Mouse (Mus musculus) intestine, embryonic 14.5 days (tissue): Measurements from ENCODE around the gene Rfx8. TPM values are rescaled to one million over a fixed set of nuclear protein-coding genes. Genes with fewer than 3 reads are reported as not detected.

Experiments used
- ATAC-seq: fragments of 200-750 bp; cut with Nextera tagmentation; replicated peaks from 2 replicates; pipeline ENCODE4 v1.8.0; 2017; ENCODE audit warnings: low read depth, moderate number of reproducible peaks, moderate TSS enrichment, moderate library complexity; ENCODE audit not compliant: low FRiP score, low TSS enrichment
- DNase-seq: peaks from one replicate; pipeline ENCODE4 v3.0.0-alpha.2; 2018; ENCODE audit warnings: low spot score
- H3K27ac ChIP-seq: fragments of 300-500 bp; sonication (generic); 2 replicates; pipeline ENCODE4 v1.5.1; 2014; ENCODE audit warnings: low read depth, mild to moderate bottlenecking, control low read depth
- H3K27me3 ChIP-seq: fragments of 300-500 bp; sonication (generic); replicated peaks from 2 replicates; pipeline ENCODE4 v1.6.1; 2014; ENCODE audit warnings: low read length, control low read depth; ENCODE audit not compliant: control insufficient read depth, insufficient read depth
- H3K36me3 ChIP-seq: fragments of 300-500 bp; sonication (generic); 2 replicates; pipeline ENCODE4 v1.6.1; 2014; ENCODE audit warnings: low read length, control low read depth; ENCODE audit not compliant: control insufficient read depth, insufficient read depth
- H3K4me1 ChIP-seq: fragments of 300-500 bp; sonication (generic); replicated peaks from 2 replicates; pipeline ENCODE4 v1.6.1; 2014; ENCODE audit warnings: low read length, control low read depth, mixed read lengths; ENCODE audit not compliant: control insufficient read depth, insufficient read depth
- H3K4me2 ChIP-seq: fragments of 300-500 bp; sonication (generic); 2 replicates; pipeline ENCODE4 v1.6.1; 2014; ENCODE audit warnings: low read length
- H3K4me3 ChIP-seq: fragments of 300-500 bp; sonication (generic); 2 replicates; pipeline ENCODE4 v1.5.1; 2014; ENCODE audit warnings: low read depth, low read length, control low read depth, mixed read lengths
- H3K9ac ChIP-seq: fragments of 300-500 bp; sonication (generic); 2 replicates; pipeline ENCODE4 v1.6.1; 2014; ENCODE audit warnings: mild to moderate bottlenecking, low read length
- H3K9me3 ChIP-seq: fragments of 300-500 bp; sonication (generic); 2 replicates; pipeline ENCODE4 v1.6.1; 2016; ENCODE audit warnings: low read length, control low read depth; ENCODE audit not compliant: control insufficient read depth
- WGBS: fragments of 180-500 bp; shearing (Covaris S2); extraction: QIAGEN DNeasy Blood & Tissue Kit; methylation state at CpG from one replicate; pipeline ENCODE4 v1.1.7; 2014; 5-methylcytosine and 5-hydroxymethylcytosine counted together
- polyA plus RNA-seq: library from polyadenylated mRNA; unstranded; fragments of >200 nt; fragmentation: Nextera tagmentation; extraction: Ambion mirVana; gene quantifications from 2 replicates; pipeline ENCODE4 v1.2.1, GENCODE M21; 2014

Gene Rfx8
- 0.26 TPM in 1 of 2 replicates, not detected in the other for polyA plus RNA-seq

DNA sequence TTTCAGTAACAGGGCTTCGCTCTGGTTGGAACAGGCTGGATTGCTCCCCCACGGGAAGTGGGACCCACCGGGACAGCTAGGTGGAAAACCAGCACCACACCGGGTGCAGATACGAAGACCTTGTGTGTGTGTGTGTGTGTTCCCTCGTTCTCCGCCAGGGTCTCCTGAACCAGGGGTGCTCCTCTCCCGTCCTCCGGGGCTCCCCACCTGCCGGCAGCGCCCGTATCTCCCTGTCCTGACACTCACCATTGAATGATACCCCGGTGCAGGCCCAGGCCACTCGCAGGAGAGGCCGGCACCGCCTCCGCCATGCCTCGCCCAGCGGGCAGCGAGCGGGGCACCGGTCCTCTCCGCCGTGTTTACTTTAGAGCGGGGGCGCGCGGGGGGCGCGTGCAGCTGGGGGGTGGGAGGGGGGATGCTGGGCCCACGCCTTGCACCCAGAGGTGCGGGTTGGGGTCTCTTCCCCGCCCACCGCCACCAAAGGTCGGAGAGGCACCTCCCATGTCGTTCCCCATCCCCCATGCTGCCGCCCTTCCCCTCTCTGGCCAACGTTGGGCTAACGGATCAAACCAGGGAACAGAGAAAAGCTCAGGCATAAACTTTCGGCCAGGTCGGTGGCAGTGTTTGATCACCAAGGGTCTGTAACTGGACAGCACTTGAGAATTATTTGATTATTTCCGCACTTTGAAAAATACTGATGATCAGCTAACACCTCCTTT is at the start of gene Rfx8:
Rfx8 (minus strand) TSS at position 366 of the 719 bp plus-strand sequence.
- 4% methylated on average over 39 of the region's 42 CpGs for WGBS
- Histone ChIP-seq H3K4me3 (peak within 1 kb of the TSS; percentile 56), H3K27ac (peak within 1 kb of the TSS; percentile 38; the same call in 1 of the 2 replicates), H3K4me2 (peak within 1 kb of the TSS; percentile 94), H3K36me3 (no peaks in the 10 kb centered on the region), H3K27me3 (no peaks in the 10 kb centered on the region), H3K9ac (peak within 1 kb of the TSS; percentile 59), H3K9me3 (no peaks in the 10 kb centered on the region), H3K4me1 (peaks cover 8% of the 10 kb centered on the region; the same call in 1 of the 2 replicates)
- ATAC-seq (peak; percentile 66), DNase-seq (peak; percentile 77)

DNA sequence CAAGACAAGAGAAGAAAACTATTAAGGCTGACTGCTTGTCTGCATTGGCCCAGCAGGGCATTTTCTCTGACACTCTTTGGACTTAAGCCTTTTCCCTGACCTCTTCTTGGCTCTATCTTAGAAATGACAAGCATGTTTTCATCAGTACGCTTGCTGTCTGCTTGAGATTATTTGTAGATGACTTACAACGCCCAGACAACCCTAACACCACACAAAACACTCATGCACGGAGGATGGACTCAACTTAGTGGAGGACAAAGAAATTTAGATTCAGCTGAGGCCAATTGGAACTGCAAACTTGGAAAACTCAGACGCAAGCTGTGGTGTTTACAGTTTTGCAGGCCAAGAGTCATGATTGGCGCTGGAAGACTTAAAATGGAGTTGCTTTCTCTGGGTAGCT is 49.6 kb upstream of the Rfx8 start:
- ATAC-seq (no peak), DNase-seq (no peak)
- no peaks in the 10 kb centered on the region for H3K27me3 ChIP-seq
- no peaks in the 10 kb centered on the region for H3K36me3 ChIP-seq
- H3K9ac ChIP-seq, result no peak overlapping the region
- H3K9me3 ChIP-seq, result 0 out of 2 replicates have a peak, but pooled peaks cover 4% of the 10 kb centered on the region
- 66% methylated on average over 5 of the region's 5 CpGs for WGBS
- H3K4me3 ChIP-seq, result no peak overlapping the region
- 0 out of 2 replicates have a peak, but pooled peaks cover 3% of the 10 kb centered on the region for H3K4me1 ChIP-seq
- no peak overlapping the region for H3K27ac ChIP-seq
- no peak overlapping the region for H3K4me2 ChIP-seq

DNA sequence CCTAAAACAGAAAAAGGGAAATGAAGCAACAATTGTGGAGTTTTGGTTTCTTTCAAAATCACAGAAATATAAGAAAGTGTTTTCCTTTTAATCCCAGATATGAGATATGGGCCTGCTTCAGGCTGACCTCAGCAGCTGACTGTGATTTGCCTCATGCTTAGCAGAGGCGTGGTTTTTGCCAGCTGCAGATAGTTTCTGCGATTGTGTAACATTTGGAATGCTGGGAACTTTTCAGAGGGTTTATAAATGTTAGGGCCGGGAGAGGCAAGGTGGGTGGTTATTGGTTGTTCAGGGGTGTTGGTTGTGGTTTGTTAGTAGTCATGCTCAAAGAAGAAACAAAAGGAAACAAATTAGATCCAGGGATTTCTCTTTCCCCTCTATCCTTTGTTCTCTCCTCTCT is 47.2 kb upstream of the Rfx8 start:
- ATAC-seq, result no peak
- no peak overlapping the region for H3K4me2 ChIP-seq
- 80% methylated on average over 3 of the region's 3 CpGs for WGBS
- no peak overlapping the region for H3K27ac ChIP-seq
- H3K9me3 ChIP-seq, result 0 out of 2 replicates have a peak, but pooled peaks cover 4% of the 10 kb centered on the region
- H3K9ac ChIP-seq, result no peak overlapping the region
- no peak for DNase-seq
- H3K4me3 ChIP-seq, result no peak overlapping the region
- H3K4me1 ChIP-seq, result 0 out of 2 replicates have a peak, but pooled peaks cover 3% of the 10 kb centered on the region
- H3K36me3 ChIP-seq, result no peaks in the 10 kb centered on the region
- H3K27me3 ChIP-seq, result no peaks in the 10 kb centered on the region

DNA sequence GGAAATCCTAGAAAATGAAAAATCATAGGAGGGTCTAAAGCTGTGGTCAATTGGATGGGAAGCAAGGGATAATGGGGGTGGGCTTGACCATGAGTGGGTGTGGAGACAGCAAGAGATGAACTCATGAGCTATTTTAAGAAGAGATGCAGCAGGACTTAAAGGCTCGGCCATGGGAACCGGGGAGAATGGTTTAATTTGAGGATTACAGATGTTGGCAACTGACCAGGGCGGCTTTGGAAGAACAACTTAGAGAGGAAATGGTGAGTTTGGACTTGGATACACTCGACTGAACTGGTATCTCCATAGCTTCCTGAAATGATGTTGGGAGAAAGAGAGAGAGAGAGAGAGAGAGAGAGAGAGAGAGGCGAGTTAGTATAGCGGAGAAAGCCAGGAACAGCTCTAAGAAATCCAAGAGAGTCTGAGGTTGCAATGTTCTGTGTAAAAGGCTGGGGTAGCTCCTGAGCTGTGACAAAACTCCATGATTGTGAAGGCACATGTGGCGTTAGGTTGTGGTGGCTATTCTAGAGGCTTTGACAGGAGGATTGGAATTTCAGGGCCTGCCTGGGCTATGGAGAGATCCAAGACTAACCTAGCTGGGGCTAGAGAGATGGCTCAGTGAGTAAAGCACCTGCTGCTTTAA is 45.2 kb upstream of the Rfx8 start:
- H3K4me1 ChIP-seq, result peaks cover 15% of the 10 kb centered on the region
- 0 out of 2 replicates have a peak, but pooled peaks cover 4% of the 10 kb centered on the region for H3K9me3 ChIP-seq
- no peaks in the 10 kb centered on the region for H3K27me3 ChIP-seq
- H3K36me3 ChIP-seq, result no peaks in the 10 kb centered on the region
- ATAC-seq (no peak), DNase-seq (no peak)
- 80% methylated on average over 7 of the region's 7 CpGs for WGBS
- no peak overlapping the region for H3K4me3 ChIP-seq
- no peak overlapping the region for H3K27ac ChIP-seq
- H3K4me2 ChIP-seq, result no peak overlapping the region
- H3K9ac ChIP-seq, result no peak overlapping the region

DNA sequence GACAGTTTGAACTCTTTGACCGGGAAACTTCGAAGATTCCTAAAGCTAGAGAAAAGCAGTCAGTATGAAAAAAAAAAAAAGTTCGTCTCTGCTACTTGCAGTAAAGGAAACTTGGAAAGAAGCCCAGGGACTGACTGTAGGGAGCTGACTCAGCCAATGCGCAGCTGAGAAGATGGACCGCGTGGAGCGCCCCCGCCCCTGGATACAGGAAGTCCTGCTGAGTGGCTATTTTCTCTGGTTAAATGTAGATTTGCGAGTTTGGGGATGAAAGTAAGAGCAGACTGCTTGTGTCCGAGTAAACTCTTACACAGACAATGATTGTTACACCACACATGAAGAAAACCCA is 41.2 kb upstream of the Rfx8 start:
- Histone ChIP-seq H3K4me2 (peak overlapping the region; percentile 47), H3K9me3 (no peaks in the 10 kb centered on the region), H3K36me3 (no peaks in the 10 kb centered on the region), H3K4me1 (peaks cover 30% of the 10 kb centered on the region), H3K9ac (no peak overlapping the region), H3K4me3 (peak overlapping the region; percentile 17), H3K27me3 (no peaks in the 10 kb centered on the region), H3K27ac (peak overlapping the region; percentile 91)
- WGBS, result 7% methylated on average over 10 of the region's 10 CpGs
- peak; percentile 73 for DNase-seq
- peak; percentile 75; the same call in 1 of the 2 replicates for ATAC-seq

DNA sequence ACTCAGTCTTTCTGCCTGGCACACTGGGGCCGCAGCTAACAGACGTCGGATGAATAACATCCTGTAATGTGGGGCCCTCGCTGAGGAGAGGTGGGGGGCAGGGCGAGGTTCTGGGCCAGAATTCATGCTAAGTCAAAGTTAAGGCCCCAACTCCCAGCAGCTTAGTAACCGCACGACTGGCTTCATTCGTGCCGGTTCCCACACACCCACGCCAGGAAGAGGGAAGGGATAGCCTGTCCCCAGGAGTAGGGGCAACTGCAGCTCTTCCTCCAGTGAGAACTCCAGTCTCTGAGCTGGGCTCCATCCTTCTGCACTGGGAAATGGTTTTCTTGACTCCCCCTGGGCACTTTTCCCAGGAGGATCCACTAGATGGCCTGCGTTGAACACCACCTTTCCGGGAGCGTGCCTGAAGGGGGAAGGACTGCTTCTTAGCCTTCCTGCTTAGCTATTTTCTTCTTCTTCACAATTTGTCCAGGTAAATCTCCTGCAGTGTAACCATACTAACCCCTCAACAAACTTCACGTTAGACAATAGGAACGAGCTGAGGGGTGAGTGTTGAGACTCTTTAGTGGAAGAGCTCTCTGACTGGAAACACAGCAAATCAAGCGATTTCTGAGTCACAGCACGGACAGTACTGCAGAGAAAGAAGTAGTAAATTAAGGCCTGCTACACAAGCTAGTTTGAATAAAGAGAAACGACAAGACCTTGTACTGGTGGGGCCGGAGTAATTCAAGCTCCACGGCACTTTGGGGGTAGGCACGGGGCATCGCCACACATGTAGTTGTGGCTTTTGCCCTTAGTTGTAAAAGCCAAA is 40.6 kb upstream of the Rfx8 start:
- Histone ChIP-seq H3K9me3 (no peaks in the 10 kb centered on the region), H3K9ac (no peak overlapping the region), H3K27me3 (no peaks in the 10 kb centered on the region), H3K4me2 (peak overlapping the region; percentile 47), H3K36me3 (no peaks in the 10 kb centered on the region), H3K4me1 (peaks cover 30% of the 10 kb centered on the region), H3K27ac (peak overlapping the region; percentile 91), H3K4me3 (peak overlapping the region; percentile 17)
- WGBS, result 7% methylated on average over 22 of the region's 22 CpGs
- ATAC-seq, result peak; percentile 70
- DNase-seq, result peak; percentile 76

DNA sequence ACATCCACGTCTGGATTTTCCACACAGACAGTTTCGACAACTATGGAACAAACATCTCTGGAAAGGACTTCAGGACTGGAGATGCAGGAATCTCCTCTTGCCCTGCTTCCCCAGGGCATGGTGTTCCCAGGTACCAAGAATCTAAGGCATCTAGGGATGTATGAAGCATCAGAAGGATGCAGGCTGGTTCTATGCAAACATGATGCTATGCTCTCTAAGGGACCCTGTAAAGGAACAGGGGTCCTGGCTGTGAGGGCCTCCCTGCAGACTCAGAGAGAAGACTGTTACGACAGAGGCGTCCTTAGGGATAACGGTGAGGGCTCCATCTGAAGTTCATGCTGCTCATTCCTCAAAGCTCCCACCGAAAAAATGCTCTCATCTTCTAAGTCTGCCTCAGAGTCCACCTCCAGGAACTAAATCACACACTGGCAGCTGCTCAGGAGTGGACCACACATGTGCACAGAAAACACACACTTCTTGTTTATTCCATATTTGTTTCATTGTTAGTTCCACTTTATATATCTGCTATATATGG is 39.5 kb upstream of the Rfx8 start:
- H3K4me1 ChIP-seq, result peaks cover 30% of the 10 kb centered on the region

More for the DNA sequence above, 39.5 kb upstream of the Rfx8 start:
- ATAC-seq (no peak), DNase-seq (no peak)
- no peaks in the 10 kb centered on the region for H3K9me3 ChIP-seq
- H3K27ac ChIP-seq, result no peak overlapping the region
- H3K4me2 ChIP-seq, result no peak overlapping the region
- no peak overlapping the region for H3K9ac ChIP-seq
- 60% methylated on average over 6 of the region's 6 CpGs for WGBS
- H3K36me3 ChIP-seq, result no peaks in the 10 kb centered on the region
- no peak overlapping the region for H3K4me3 ChIP-seq
- no peaks in the 10 kb centered on the region for H3K27me3 ChIP-seq
